Mouse (Mus musculus) hindbrain, embryonic 15.5 days (tissue): ENCODE data around the gene Ube2l3. TPM values are rescaled to one million over a fixed set of nuclear protein-coding genes. Genes with fewer than 3 reads are reported as not detected.

Source experiments
- ATAC-seq: fragments of 200-750 bp; cut with Nextera tagmentation; 2 replicates; pipeline ENCODE4 v1.8.0; 2017; ENCODE audit warnings: low read depth, moderate number of reproducible peaks, moderate TSS enrichment; ENCODE audit not compliant: low FRiP score
- H3K27ac ChIP-seq: fragments of 300-500 bp; sonication (generic); replicated peaks from 2 replicates; pipeline ENCODE4 v1.5.1; 2015; ENCODE audit warnings: mild to moderate bottlenecking, inconsistent platforms
- H3K27me3 ChIP-seq: fragments of 300-500 bp; sonication (generic); 2 replicates; pipeline ENCODE4 v1.6.1; 2015; ENCODE audit warnings: control low read depth, inconsistent platforms
- H3K36me3 ChIP-seq: fragments of 300-500 bp; sonication (generic); 2 replicates; pipeline ENCODE4 v1.6.1; 2015; ENCODE audit warnings: control low read depth, inconsistent platforms
- H3K4me1 ChIP-seq: fragments of 300-500 bp; sonication (generic); replicated peaks from 2 replicates; pipeline ENCODE4 v1.6.1; 2015; ENCODE audit warnings: control low read depth, inconsistent platforms
- H3K4me2 ChIP-seq: fragments of 300-500 bp; sonication (generic); 2 replicates; pipeline ENCODE4 v1.6.1; 2015; ENCODE audit warnings: moderate library complexity, mild to moderate bottlenecking, inconsistent platforms
- H3K4me3 ChIP-seq: fragments of 300-500 bp; sonication (generic); 2 replicates; pipeline ENCODE4 v1.5.1; 2015; ENCODE audit warnings: mild to moderate bottlenecking, inconsistent platforms
- H3K9ac ChIP-seq: fragments of 300-500 bp; sonication (generic); 2 replicates; pipeline ENCODE4 v1.6.1; 2015; ENCODE audit warnings: inconsistent platforms
- H3K9me3 ChIP-seq: fragments of 300-500 bp; sonication (generic); 2 replicates; pipeline ENCODE4 v1.6.1; 2016; ENCODE audit warnings: control low read depth, inconsistent platforms
- WGBS: fragments of 180-500 bp; shearing (Covaris S2); methylation state at CpG from one replicate; pipeline ENCODE4 v1.1.7; 2015; 5-methylcytosine and 5-hydroxymethylcytosine counted together
- polyA plus RNA-seq: library from polyadenylated mRNA; unstranded; fragments of >200 nt; fragmentation: Nextera tagmentation; extraction: Ambion mirVana; gene quantifications from 2 replicates; pipeline ENCODE4 v1.2.1, GENCODE M21; 2015

Gene Ube2l3
- 281 and 286 TPM in 2 replicates for polyA plus RNA-seq

DNA sequence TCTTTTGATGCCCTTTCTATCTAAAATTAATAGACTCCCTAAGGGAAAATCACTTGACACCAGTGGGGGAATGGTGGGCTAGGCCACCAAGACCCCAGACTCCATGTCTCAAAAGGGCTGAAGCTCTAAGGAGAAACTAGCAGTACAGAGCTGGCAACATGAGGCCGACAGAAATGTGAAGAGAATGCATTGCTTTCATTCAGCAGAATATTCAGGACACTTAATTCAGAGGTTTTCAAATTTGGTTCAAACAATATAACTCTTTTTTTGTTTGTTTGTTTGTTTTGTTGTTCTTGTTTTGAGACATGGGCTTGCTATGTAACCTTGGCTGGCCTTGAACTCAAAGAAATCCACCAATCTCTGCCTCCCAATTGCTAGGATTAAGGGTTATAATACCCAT is at the start of gene Ube2l3:
Gene Ube2l3 (minus strand): TSS at position 101 of the 400 bp plus-strand sequence.
- peak within 1 kb of the TSS; percentile 97; the same call in 1 of the 2 replicates for H3K9ac ChIP-seq
- H3K9me3 ChIP-seq, result no peaks in the 10 kb centered on the region
- no peaks in the 10 kb centered on the region for H3K36me3 ChIP-seq
- H3K27ac ChIP-seq, result peak within 1 kb of the TSS; percentile 84
- ATAC-seq, result no peak
- H3K4me3 ChIP-seq, result peak within 1 kb of the TSS; percentile 96
- H3K4me2 ChIP-seq, result peak within 1 kb of the TSS; percentile 76
- no peaks in the 10 kb centered on the region for H3K27me3 ChIP-seq
- peaks cover 17% of the 10 kb centered on the region for H3K4me1 ChIP-seq
- WGBS, result 92% methylated on average over 1 of the region's 1 CpGs

DNA sequence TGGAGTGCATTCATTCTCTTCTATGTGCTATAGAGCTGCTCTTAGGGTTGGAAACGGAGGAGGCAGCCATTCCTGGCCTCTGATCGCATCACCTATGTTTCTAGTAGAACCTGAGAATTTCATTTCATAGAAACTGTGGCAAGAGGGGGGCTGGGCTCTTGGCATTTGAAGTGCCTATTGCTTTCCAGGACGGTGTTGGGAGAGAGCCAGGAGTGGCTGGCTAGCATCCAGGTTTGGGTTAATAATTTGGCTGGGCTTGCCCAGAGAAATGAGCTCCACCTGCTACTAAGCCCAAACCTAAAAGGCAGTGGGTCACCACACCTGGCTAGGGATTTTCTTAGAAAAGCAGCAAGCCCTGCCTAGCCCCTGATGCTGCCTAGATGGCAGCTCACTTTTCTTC is 49.1 kb upstream of the Ube2l3 start:
- Histone ChIP-seq H3K4me3 (no peak overlapping the region), H3K27me3 (no peaks in the 10 kb centered on the region), H3K9me3 (no peaks in the 10 kb centered on the region), H3K4me2 (no peak overlapping the region), H3K27ac (no peak overlapping the region), H3K36me3 (no peaks in the 10 kb centered on the region), H3K9ac (no peak overlapping the region), H3K4me1 (peaks cover 37% of the 10 kb centered on the region)
- no peak for ATAC-seq
- WGBS, result 56% methylated on average over 3 of the region's 3 CpGs

GRCm38 (mm10) chr16:17249135-17249534 is 46.7 kb upstream of the Ube2l3 start:
- peaks cover 34% of the 10 kb centered on the region for H3K4me1 ChIP-seq
- H3K27me3 ChIP-seq, result no peaks in the 10 kb centered on the region
- H3K4me2 ChIP-seq, result no peak overlapping the region
- no peak for ATAC-seq
- no peak overlapping the region for H3K9ac ChIP-seq
- H3K27ac ChIP-seq, result no peak overlapping the region
- WGBS, result 67% methylated on average over 6 of the region's 6 CpGs
- no peak overlapping the region for H3K4me3 ChIP-seq
- no peaks in the 10 kb centered on the region for H3K36me3 ChIP-seq
- no peaks in the 10 kb centered on the region for H3K9me3 ChIP-seq

DNA sequence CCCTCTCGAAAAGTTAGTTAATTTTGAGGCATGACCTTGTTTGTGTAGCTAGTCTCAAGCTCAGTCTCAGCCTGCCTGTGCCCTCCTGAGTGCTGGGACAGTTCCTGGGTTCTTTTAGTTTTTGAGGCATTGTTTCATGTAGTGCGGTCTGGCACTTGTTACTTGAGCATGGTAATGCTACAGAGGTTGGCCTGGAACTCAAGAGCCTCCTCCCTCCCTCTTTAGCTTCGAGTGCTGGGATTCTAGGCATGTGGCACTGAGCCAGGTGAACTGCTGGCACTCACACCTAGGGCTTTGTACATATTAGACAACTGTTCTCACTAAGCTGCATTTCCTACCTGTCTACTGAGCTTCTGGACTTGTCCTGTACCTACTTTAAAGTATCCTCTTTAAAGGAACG is 45.3 kb upstream of the Ube2l3 start:
- Histone ChIP-seq H3K9ac (no peak overlapping the region), H3K36me3 (no peaks in the 10 kb centered on the region), H3K4me3 (no peak overlapping the region), H3K27ac (no peak overlapping the region), H3K27me3 (no peaks in the 10 kb centered on the region), H3K9me3 (no peaks in the 10 kb centered on the region), H3K4me2 (no peak overlapping the region), H3K4me1 (peaks cover 20% of the 10 kb centered on the region; the same call in 1 of the 2 replicates)
- 67% methylated on average over 4 of the region's 4 CpGs for WGBS
- no peak for ATAC-seq

DNA sequence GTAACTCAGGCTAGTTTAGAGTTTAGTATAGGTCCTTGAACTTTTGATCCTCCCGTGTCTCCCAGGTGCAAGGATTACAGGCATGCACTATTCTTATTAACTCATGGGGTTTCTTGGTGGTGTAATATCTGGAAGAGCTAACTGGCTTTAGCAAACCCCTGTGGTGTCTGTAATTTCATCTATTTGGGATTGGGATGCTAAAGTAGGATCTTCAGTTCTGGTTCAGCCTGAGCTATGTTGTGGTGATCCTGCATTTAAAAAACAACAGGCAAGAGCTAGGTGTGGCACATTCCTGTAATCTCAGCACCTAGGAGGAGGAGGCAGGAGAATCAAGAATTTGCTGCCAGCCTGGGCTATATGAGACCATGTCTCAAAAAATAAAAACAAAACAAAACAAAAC is 42.5 kb upstream of the Ube2l3 start:
- Histone ChIP-seq H3K4me3 (no peak overlapping the region), H3K9ac (no peak overlapping the region), H3K27me3 (no peaks in the 10 kb centered on the region), H3K4me1 (peaks cover 10% of the 10 kb centered on the region; the same call in 1 of the 2 replicates), H3K27ac (no peak overlapping the region), H3K36me3 (no peaks in the 10 kb centered on the region), H3K4me2 (no peak overlapping the region), H3K9me3 (no peaks in the 10 kb centered on the region)
- 86% methylated on average over 1 of the region's 1 CpGs for WGBS
- no peak for ATAC-seq

DNA sequence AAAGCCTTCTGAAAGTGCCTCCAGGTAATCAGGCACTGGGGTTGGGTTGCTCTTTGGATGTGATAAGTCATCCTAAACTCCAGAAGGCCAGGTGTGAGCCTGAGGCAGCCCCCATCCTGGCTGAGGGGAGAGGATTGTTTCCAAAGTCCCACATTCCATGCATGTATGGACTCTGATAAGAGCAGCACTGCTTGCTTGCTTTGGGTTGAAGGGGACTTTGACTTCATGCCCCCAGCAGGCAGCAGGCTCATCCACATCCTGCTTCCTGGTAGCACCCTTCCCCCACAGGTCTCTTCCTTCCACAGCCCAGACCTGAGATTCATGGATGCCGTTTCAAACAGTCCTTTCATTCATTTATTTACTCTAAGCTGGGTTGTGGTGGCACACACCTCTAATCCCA is 41.3 kb upstream of the Ube2l3 start:
- no peak for ATAC-seq
- no peak overlapping the region for H3K4me3 ChIP-seq
- H3K9ac ChIP-seq, result no peak overlapping the region
- H3K9me3 ChIP-seq, result no peaks in the 10 kb centered on the region
- no peak overlapping the region for H3K27ac ChIP-seq
- no peaks in the 10 kb centered on the region for H3K36me3 ChIP-seq
- H3K4me2 ChIP-seq, result no peak overlapping the region
- H3K27me3 ChIP-seq, result no peaks in the 10 kb centered on the region
- 71% methylated on average over 1 of the region's 1 CpGs for WGBS
- H3K4me1 ChIP-seq, result peaks cover 21% of the 10 kb centered on the region; the same call in 1 of the 2 replicates

- Histone ChIP-seq H3K27me3 (no peaks in the 10 kb centered on the region), H3K36me3 (no peaks in the 10 kb centered on the region), H3K9me3 (no peaks in the 10 kb centered on the region), H3K4me3 (no peak overlapping the region), H3K4me1 (peaks cover 53% of the 10 kb centered on the region), H3K4me2 (no peak overlapping the region), H3K27ac (no peak overlapping the region), H3K9ac (no peak overlapping the region)
- no peak for ATAC-seq
- WGBS, result 84% methylated on average over 2 of the region's 2 CpGs
These were observed 37.0 kb upstream of the Ube2l3 start for GRCm38 (mm10) chr16:17239409-17239808.

GRCm38 (mm10) chr16:17237634-17238033 is 35.2 kb upstream of the Ube2l3 start:
- no peak overlapping the region for H3K9ac ChIP-seq
- ATAC-seq, result no peak
- peaks cover 60% of the 10 kb centered on the region for H3K4me1 ChIP-seq
- no peaks in the 10 kb centered on the region for H3K27me3 ChIP-seq
- no peak overlapping the region for H3K27ac ChIP-seq
- H3K4me3 ChIP-seq, result no peak overlapping the region
- no peaks in the 10 kb centered on the region for H3K9me3 ChIP-seq
- no peak overlapping the region for H3K4me2 ChIP-seq
- WGBS, result 90% methylated on average over 3 of the region's 3 CpGs
- H3K36me3 ChIP-seq, result no peaks in the 10 kb centered on the region

- 38% methylated on average over 9 of the region's 9 CpGs for WGBS
- H3K4me1 ChIP-seq, result peaks cover 56% of the 10 kb centered on the region
- 0 out of 2 replicates have a peak overlapping the region, but pooled peaks have one; percentile 95 for H3K27ac ChIP-seq
These were observed 32.6 kb upstream of the Ube2l3 start for GRCm38 (mm10) chr16:17234916-17235665.

GRCm38 (mm10) chr16:17234499-17234895 is 32.0 kb upstream of the Ube2l3 start:
- peaks cover 51% of the 10 kb centered on the region for H3K4me1 ChIP-seq
- peak overlapping the region; percentile 91 for H3K9ac ChIP-seq
- H3K4me2 ChIP-seq, result peak overlapping the region; percentile 81
- 1% methylated on average over 12 of the region's 12 CpGs for WGBS
- H3K36me3 ChIP-seq, result no peaks in the 10 kb centered on the region
- no peaks in the 10 kb centered on the region for H3K27me3 ChIP-seq
- H3K9me3 ChIP-seq, result no peaks in the 10 kb centered on the region
- peak overlapping the region; percentile 83 for H3K4me3 ChIP-seq
- H3K27ac ChIP-seq, result peak overlapping the region; percentile 95
- no peak; the same call in 1 of the 2 replicates for ATAC-seq

More at GRCm38 (mm10) chr16:17234916-17235665, 32.6 kb upstream of the Ube2l3 start:
- Histone ChIP-seq H3K36me3 (no peaks in the 10 kb centered on the region), H3K4me2 (peak overlapping the region; percentile 81), H3K4me3 (peak overlapping the region; percentile 83), H3K9me3 (no peaks in the 10 kb centered on the region), H3K27me3 (no peaks in the 10 kb centered on the region), H3K9ac (peak overlapping the region; percentile 91)
- ATAC-seq, result no peak

DNA sequence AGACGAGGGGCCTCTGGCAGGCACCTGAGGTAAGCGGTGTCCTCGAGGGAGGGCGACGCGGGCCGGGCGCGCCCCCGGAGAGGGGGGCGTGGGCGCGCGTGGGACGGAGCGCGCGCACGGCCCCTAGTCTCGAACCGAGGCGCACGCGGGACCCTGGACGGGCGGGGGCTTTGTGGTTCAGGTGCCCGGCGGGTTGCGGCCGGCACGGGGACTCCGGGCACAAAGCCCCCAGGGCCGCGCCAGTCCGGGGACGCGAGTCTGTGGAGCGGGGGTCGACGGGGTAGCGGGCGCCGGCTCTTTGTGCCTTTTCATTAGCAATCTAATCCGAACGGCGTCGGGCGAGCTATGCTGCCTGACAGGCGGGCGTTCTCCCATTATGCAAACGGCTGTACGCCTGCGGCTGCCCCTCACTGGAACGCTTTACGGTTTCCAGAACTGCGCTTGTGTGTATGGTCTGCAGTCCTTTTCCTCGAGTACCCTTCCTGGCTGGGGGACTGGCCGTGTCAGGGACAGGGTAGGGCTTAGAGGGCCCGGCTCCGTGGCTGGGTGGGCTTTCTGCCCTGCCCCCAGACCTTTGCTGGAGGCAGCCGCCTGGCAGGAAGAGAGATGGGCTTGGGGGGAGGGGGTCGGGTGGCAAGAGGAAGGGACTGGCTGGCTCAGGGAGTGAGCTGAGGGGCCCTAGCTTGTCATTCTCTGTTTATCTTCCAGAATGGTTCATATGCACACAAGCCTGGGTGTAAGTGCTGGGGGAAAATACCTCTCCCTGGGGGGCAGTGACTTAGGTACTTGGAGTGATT is 31.5 kb upstream of the Ube2l3 start:
- H3K27ac ChIP-seq, result peak overlapping the region; percentile 95
- peaks cover 45% of the 10 kb centered on the region for H3K4me1 ChIP-seq
- no peaks in the 10 kb centered on the region for H3K9me3 ChIP-seq
- ATAC-seq, result peak; percentile 74
- under 1% methylated on average over 56 of the region's 62 CpGs for WGBS
- no peaks in the 10 kb centered on the region for H3K36me3 ChIP-seq
- H3K9ac ChIP-seq, result peak overlapping the region; percentile 91
- peak overlapping the region; percentile 81 for H3K4me2 ChIP-seq
- H3K4me3 ChIP-seq, result peak overlapping the region; percentile 83
- no peaks in the 10 kb centered on the region for H3K27me3 ChIP-seq
